Mouse (Mus musculus): ENCODE data around the gene Ccin.

Ccin gene

DNA sequence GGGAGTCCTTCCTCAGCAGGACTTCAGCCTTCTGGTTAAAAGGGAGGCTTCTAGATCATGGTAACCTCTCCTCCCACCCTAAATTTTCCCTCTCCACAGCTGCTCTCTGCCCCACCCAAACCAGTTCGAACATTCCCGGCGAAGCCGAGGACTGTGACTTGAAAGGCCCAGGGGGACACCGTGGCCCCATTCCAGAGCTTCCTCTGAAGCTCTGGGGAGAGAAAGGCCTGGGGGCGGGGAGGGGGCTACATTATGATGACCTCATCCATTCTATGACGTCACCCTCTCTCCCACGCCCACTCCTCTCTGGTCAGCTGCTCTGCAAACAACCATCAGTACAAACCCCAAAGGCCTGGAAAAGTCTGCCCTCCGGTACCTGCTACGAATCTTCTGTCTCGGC, at the start of gene Ccin:
Ccin (plus strand) TSS at position 303 of the 400 bp plus-strand sequence.
- no peak for DNase-seq

GRCm38 (mm10) chr4:43936186-43936585, 47.1 kb upstream of the Ccin start:
- no peak for DNase-seq

DNA sequence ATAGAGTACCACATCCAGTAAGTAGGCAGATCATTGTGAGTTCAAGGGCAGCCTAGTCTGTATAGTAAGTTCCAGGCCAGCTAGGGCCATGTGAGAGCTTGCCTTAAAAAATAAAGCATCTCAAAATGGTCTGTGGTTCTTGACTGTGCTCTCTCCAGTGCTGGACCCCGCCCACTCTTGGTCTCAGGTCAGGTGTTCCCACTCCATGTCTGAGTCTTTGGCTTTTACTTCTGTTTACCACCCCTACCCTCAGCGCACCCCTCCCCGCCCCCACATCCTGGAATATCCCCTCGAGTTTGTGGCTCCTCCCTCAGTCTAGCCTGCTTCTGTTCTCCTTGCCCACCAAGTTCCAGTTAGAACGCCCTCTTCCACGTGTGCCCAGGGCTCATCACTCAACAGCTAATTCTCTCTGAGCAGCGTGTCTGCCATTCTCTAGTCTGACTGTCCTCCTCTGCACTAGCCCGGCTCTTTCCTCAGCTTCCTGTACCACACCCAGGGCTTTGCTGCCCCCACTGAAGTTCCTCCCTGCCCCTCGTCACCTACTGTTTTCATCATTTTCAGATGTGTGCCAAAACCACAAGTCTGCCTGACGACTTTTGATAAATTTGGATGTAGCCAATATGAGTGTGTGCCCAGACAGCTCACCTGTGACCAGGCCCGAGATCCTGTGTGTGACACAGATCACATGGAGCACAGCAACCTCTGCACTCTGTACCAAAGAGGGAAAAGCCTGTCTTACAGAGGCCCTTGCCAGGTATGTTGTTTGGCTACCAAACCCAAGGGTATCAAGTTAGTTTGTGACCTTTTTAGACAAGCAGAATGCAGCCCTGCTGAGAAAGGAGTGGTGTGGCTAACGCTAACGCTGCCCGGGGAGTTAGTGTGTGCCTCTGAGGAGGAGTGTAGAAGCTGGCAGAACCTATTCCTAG, 46.3 kb upstream of the Ccin start:
- no peak for DNase-seq

DNA sequence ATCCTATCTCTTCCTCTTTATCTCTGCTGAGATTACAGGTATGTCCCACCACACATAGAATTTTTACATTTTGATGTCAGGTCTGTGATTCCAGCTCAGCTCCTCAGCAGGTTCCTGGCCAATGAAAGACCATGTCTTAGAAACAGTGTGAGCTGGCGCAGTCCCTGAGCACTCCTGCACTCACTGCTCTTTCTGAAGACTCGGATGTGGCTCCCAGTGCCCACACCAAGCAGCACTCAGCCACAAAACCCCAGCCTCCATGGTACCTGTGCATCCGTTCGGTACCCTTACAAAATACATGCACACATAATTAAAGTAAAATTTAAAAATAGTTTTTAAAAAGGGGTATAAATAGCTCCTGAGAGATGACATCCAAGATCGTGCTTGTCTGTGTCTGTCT, 42.0 kb upstream of the Ccin start:
- no peak for DNase-seq

- no peak for DNase-seq
Observed at GRCm38 (mm10) chr4:43942421-43942820, 40.9 kb upstream of the Ccin start.

- no peak for DNase-seq
Observed at GRCm38 (mm10) chr4:43947571-43947970, 35.7 kb upstream of the Ccin start.

GRCm38 (mm10) chr4:43957292-43957845, 25.9 kb upstream of the Ccin start, which contains the start of gene Glipr2:
TSS of gene Glipr2 (plus strand) at chr4:43957401.
- peak; percentile 93 to 95 for DNase-seq

DNA sequence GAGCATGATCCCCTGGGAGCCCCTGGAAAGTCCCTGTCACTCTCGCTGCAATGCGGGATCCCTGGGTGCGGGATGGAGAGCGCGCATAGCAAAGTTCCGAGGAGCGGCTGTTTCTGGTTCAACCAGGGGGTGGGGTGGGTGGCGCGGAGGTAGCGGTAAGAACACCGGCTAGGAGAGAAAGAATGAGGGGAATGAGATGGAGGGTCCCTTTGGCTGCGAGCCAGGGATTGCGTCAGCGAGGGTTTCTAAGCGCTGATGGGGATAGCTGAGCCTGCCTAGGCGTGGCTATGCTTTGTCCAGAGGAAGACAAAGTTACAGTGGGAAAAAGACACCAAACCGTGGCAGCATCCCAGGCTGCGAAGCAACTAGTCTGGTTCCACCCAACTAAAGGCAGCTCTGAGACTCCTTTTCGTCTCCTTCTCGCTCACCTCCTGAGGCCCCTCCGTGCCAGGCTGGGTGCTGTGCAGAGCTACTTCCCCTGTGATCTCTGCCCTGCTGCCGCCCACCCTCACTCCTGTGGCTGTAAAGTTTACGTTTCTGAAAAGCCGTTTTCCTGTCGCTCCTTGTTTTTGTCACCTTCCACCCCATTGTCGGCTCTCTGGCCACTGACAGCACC, 25.3 kb upstream of the Ccin start:
- DNase-seq: peak; percentile 83 to 86

GRCm38 (mm10) chr4:43959523-43960179, 23.6 kb upstream of the Ccin start:
- no peak for DNase-seq

- DNase-seq: no peak
Observed at GRCm38 (mm10) chr4:43960207-43960606, 23.1 kb upstream of the Ccin start.

- DNase-seq: peak in 1 of 2 experiments; percentile 38
Observed at GRCm38 (mm10) chr4:43964326-43964833, 18.9 kb upstream of the Ccin start.

DNA sequence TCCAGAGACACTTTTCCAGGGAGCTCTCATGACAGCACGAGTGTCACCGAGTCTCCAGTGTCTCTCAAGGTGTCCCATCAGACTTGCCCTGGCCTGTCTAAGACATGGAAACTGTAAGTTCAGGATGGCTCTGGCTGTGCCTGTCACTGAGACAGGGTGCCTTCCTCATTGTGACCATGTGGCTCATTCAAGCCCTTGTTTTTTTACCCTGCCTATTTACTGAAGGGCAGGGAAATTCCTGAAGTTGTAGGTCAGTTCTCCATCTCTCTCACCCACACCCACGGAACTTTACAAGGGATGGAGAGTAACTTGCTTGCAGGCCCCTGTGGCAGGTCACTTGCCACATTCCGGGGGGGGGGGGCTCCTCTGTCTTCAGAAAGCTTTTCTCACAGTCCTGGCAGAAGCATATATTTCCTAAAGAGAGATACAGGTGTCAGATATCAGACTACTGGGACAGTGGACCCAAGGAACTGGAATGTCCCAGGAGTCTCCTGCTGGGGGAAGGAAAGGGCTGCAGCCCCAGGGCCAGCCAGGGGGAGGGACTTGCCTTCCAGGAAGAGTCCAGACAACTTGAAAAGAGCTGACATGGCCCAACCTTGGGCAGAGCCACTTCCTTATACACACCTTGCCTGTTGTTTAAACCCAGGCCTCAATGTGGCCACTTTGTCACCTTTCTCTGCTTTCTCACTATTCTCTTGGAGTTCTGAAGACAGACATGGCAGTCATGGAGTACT, 18.2 kb upstream of the Ccin start:
- DNase-seq: peak in 1 of 2 experiments; percentile 52

DNA sequence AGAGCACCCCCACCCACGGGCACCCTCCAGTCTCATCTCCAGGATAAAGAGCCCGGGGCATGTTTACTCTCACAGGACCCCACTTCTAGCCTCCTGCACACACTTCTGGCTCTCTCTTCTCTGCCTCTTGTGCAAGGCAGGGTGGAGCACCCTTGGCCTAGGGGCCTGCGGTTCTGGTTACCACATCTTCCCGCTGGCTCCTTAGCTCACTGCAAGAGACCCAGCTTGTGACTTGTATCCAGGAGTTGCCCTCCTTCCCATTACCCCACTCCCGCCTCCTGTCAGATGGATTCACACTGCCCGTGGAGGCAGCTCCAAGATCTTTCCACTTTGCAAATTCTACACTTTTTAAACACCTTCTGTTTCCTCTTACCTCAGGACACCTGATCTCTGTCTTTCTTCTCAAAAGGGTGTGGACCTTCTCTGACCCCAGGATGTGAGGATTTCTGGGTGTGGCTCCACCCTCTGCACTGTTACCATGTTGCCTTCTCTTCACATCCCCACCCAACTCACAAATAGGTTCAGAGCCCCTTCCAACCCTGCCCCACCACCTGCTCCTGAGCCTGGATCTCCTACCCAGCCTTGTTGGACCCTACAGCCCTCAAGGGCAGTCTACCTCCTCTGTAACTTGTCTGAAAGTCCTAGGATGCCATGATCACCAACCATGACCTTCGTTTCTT, 17.3 kb upstream of the Ccin start:
- DNase-seq: no peak

DNA sequence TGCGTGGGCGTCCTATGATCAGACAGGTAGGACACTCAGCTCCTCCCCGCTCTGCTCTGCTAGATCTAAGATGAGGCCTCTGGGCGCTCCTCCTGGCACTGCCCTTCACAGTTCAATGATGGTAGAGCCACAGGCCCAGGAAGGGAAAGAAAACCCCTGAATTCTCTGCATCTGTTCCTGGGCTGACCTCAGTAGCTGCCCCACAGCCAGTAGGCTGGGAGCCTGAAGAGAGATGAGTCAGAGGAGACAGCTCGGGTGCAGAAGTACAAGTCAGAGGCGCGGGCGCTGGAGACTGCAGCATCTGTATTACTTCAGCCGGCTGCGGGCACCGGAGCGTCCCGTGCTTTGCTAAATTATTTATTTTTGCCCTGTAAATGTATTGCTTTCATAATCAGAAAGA, 14.6 kb upstream of the Ccin start:
- peak; percentile 80 to 88 for DNase-seq

DNA sequence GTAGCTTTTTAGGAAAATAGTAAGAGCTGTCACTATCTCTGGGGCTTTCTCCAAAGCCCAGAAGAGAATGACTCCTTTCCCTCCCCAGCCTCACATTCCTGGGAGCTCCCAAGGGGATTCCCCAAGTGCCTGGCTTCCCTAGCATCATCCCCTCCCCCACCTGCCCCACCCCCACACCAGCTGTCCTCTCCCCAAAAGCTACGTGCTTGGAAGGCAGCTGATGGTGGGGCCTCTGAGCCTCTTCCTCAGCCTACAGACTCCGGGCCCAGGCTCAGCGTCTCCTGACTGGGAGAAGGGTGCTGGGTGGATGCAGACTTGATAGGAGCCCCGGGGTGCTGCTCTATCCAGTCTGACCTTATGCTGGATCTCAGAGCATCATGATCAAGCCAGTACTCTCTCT, 13.9 kb upstream of the Ccin start:
- DNase-seq: peak; percentile 47 to 67

- DNase-seq: no peak
Observed at GRCm38 (mm10) chr4:43970393-43971330, 12.6 kb upstream of the Ccin start.

DNA sequence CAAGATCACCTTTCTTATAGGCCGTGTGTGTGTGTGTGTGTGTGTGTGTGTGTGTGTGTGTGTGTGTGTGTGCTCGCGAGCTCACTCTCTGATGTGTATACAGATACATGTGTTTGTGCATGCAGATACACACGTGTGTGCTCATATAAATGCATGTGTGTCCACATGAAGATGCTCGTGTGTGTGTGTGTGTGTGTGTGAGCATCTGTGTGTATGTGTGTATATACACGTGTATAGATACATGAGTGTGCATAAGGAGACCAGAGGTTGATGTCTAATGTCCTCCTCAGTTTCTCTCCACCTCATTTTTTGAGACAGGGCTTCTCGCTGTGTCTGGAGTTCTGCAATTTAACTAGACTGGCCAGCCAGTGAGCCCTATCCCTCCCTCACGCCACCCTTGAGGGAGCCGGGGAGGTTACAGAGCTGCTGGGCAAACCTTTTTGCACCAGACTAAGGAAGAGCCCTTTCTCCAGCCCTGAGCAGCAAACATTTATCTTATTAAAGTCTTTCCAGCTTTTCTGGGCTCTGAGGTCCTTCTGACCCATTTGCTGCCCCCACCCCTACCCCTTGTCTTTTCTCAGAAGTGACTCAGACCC, 11.6 kb upstream of the Ccin start:
- no peak for DNase-seq

DNA sequence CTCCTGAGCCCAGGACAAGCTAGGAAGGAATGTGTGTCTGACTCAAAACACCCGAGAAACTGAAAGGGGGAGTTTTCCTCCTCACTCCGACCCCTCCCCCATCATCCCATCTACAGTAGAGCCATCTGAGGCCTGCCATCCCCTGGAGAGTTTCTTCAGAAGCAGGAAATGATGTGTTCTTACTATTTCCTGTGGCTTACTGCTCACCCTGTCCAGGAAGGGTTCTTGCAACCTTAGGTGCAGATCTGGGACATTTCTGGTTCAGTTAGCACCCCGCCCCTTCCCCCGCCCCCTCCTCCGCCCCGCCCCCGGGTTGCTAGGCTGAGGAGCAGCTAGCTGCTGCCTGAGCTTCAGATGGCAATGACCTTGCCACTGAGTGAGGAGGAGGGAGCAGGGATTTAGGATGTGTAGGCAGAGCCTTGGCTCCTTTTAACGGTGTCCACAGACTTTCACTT, 11.1 kb upstream of the Ccin start:
- DNase-seq: peak; percentile 63 to 78

- no peak for DNase-seq
Observed at GRCm38 (mm10) chr4:43973526-43973981, 9.7 kb upstream of the Ccin start.

Measured in kidney, postnatal 4 days (tissue).